Mouse (Mus musculus): ENCODE measurements around the gene Nrp1. TPM values are rescaled to one million over a fixed set of nuclear protein-coding genes. Genes with fewer than 3 reads are reported as not detected.
A peak's percentile ranks its signal among the peaks of the same experiment; 100 is the strongest.

Nrp1 gene
- polyA plus RNA-seq, 1 experiment from 2014 or later: 121 TPM

DNA sequence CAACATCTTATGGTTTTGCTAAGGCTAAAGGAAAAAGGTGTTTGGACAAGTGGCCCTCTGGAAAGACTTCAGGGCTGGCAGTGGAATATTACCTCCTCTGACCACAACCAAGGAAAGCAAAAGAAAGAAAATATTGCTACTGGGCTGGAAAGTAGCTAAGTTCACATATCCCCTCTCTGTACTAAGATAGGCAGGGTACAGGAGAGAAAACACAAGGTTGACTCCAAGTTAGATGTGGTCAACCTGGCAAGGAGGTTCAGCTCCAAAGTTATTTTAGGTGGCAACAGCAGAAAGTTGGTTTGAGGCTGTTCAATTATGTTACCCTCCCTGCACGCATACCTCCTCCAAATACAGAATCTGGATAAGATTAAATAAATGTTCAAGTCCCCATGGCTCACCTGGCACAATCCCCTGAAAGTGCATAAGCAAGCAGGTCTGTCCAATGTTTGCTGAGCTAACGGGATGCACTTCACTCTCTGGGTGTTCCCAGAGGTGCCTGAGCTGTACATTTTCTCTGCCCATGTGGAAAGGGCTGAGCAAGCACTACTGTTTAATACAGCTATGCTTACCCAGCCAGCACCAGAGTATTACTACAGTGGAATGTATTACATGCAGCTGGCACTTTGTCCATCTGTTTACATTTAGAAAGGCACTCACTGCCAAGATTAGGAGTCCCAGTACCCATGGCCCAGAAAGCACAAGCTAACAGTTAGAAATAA is 185.9 kb downstream of the Nrp1 start:
- no peak overlapping the region for H3K4me3 ChIP-seq
- H3K4me2 ChIP-seq: no peak overlapping the region
- 0 out of 2 replicates have a peak, but pooled peaks cover 5% of the 10 kb centered on the region for H3K4me1 ChIP-seq
- H3K36me3 ChIP-seq: no peaks in the 10 kb centered on the region
- H3K27me3 ChIP-seq (replicated peaks): no peaks in the 10 kb centered on the region
- WGBS: 54% methylated on average over 2 of the region's 2 CpGs
- ATAC-seq (ENCODE audit: extremely low read depth, insufficient number of reproducible peaks, low FRiP score, low TSS enrichment): no peak
- H3K9ac ChIP-seq: no peak overlapping the region
- H3K27ac ChIP-seq (replicated peaks): no peak overlapping the region
- no peaks in the 10 kb centered on the region for H3K9me3 ChIP-seq

DNA sequence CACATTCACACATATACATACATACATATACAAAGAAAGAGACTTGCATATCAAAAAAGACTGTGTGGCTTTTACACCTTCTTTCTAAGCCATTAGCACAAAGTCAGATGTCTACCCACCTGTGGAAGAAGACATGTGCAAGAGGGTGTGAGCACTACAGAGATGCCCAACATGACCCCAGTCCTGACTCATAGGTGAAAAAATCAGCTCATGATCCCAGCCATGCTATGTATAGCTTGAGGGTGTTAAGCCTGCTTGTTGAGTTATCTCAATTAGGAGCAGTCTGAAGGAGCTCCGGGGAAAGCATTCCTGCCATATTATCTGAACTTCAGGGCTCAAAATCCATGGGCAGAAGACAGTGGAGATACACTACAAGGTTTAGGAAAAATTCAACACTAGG is 187.9 kb downstream of the Nrp1 start:
- no peak overlapping the region for H3K4me2 ChIP-seq
- H3K4me1 ChIP-seq: 0 out of 2 replicates have a peak, but pooled peaks cover 5% of the 10 kb centered on the region
- H3K36me3 ChIP-seq: no peaks in the 10 kb centered on the region
- no peak overlapping the region for H3K9ac ChIP-seq
- H3K9me3 ChIP-seq: no peaks in the 10 kb centered on the region
- 43% methylated on average over 1 of the region's 1 CpGs for WGBS
- no peak overlapping the region for H3K4me3 ChIP-seq
- no peak overlapping the region for H3K27ac ChIP-seq (replicated peaks)
- no peaks in the 10 kb centered on the region for H3K27me3 ChIP-seq (replicated peaks)
- ATAC-seq (ENCODE audit: extremely low read depth, insufficient number of reproducible peaks, low FRiP score, low TSS enrichment): no peak

DNA sequence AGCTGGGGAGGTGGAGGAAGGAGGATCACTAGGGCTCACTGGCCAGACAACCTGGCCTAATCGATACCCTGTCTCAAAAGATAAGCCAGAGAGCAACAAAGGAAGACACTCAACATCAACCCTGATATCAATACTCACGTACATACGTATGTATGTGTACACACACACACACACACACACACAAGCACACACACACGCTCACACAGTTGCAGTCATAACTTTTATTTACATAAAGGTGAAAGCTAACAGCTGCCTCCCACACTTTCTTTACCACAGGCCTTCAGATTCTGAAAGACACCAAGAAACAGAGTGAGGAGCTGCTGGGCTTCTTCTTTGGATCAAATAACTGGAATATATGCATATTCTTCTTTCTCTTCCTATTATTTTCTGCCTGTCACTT is 189.0 kb downstream of the Nrp1 start:
- Histone ChIP-seq H3K36me3 (no peaks in the 10 kb centered on the region), H3K4me1 (peaks cover 9% of the 10 kb centered on the region; the same call in 1 of the 2 replicates), H3K9me3 (no peaks in the 10 kb centered on the region), H3K4me2 (no peak overlapping the region), H3K9ac (no peak overlapping the region), H3K4me3 (no peak overlapping the region), H3K27ac (replicated peaks) (no peak overlapping the region), H3K27me3 (replicated peaks) (no peaks in the 10 kb centered on the region)
- ATAC-seq (ENCODE audit: extremely low read depth, insufficient number of reproducible peaks, low FRiP score, low TSS enrichment): no peak
- WGBS: 70% methylated on average over 4 of the region's 4 CpGs

DNA sequence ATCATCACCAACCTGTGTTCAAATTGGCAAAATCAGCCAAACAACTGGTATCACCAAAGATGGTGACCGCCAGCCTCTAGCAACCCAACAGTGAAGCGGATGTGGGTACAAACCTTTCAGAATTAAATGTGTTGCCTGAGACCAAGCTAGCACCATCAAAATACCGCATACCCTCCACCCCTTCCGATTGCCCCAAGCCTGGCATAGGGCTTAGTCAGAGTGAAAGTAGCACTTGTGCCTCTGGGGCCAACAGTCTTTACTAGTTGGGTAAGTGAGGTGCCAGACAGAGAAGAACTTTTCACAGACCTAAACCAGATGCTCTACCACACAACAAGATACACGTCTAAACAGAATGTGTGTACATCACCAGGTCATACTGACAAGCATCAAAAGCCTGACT is 191.3 kb downstream of the Nrp1 start:
- Histone ChIP-seq H3K4me1 (peaks cover 4% of the 10 kb centered on the region; the same call in 1 of the 2 replicates), H3K9me3 (no peaks in the 10 kb centered on the region), H3K27ac (replicated peaks) (no peak overlapping the region), H3K4me3 (no peak overlapping the region), H3K4me2 (no peak overlapping the region), H3K9ac (no peak overlapping the region), H3K27me3 (replicated peaks) (no peaks in the 10 kb centered on the region), H3K36me3 (no peaks in the 10 kb centered on the region)
- WGBS: 84% methylated on average over 5 of the region's 5 CpGs
- no peak for ATAC-seq (ENCODE audit: extremely low read depth, insufficient number of reproducible peaks, low FRiP score, low TSS enrichment)

DNA sequence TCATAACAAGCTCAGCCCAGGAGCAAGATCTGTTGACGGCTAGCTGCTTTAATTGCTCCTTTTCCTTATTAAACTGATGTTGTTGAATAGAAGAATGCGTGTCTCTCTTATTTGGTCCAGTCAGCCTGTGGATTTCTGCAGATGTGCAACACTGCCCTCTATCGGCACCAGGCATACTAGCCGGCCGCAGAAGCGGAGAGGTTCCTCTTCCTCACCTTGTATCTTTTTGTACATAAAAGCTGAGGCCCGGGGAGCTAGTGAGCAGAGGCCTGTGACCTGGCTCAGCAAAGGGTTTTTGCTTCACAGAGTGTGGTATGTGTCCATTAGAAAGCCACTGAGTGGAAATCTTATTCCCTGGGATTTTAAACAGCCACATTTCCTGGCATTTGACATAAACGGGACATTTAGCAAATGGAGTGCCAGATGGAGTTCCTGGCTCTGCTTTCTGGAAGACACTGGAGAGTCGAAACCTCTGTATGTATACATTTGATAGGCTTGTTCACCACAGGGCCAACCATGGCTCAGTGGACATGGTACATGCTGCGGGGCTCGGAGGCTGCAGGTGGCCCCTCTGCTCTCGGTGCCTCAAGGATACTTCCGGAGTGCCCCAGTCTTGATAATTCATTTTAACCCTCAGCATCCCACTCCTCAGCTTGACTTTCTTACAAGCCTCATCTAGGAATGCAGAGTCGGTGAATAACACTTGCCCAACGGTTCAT is 193.2 kb downstream of the Nrp1 start:
- no peak for ATAC-seq (ENCODE audit: extremely low read depth, insufficient number of reproducible peaks, low FRiP score, low TSS enrichment)
- H3K4me3 ChIP-seq: no peak overlapping the region
- WGBS: 46% methylated on average over 15 of the region's 15 CpGs

More for the DNA sequence above, 193.2 kb downstream of the Nrp1 start:
- H3K9me3 ChIP-seq: no peaks in the 10 kb centered on the region
- no peaks in the 10 kb centered on the region for H3K36me3 ChIP-seq
- peaks cover 4% of the 10 kb centered on the region; the same call in 1 of the 2 replicates for H3K4me1 ChIP-seq
- H3K9ac ChIP-seq: no peak overlapping the region
- H3K27ac ChIP-seq (replicated peaks): no peak overlapping the region
- H3K4me2 ChIP-seq: no peak overlapping the region
- no peaks in the 10 kb centered on the region for H3K27me3 ChIP-seq (replicated peaks)

MicroRNAs encoded within 50 kb of the gene (microRNA counts, 519-probe panel; counts per million panel counts)
- microRNA mmu-miR-1903: 209 counts per million, percentile 61 among the panel's probes with 10 or more counts

Small RNAs within 50 kb of the gene (microRNA-seq; reads per million reads assigned to microRNA genes)
- gene Mir1903: 0.61 reads per million

All from heart, embryonic 13.5 days (tissue).